Mouse (Mus musculus) embryonic facial prominence, embryonic 14.5 days (tissue): ENCODE results near the gene Wscd2. TPM values are rescaled to one million over a fixed set of nuclear protein-coding genes. Genes with fewer than 3 reads are reported as not detected.
A peak's percentile ranks its signal among the peaks of the same experiment; 100 is the strongest.

Experiments used
- ATAC-seq: fragments of 200-750 bp; cut with Nextera tagmentation; 2 replicates; pipeline ENCODE4 v1.8.0; 2017; ENCODE audit warnings: low read depth, moderate number of reproducible peaks, moderate TSS enrichment
- DNase-seq: peaks from one replicate; pipeline ENCODE4 v3.0.0-alpha.2; 2015; ENCODE audit warnings: low spot score
- H3K27ac ChIP-seq: fragments of 300-500 bp; sonication (generic); replicated peaks from 2 replicates; pipeline ENCODE4 v1.5.1; 2014; ENCODE audit warnings: low read depth, mild to moderate bottlenecking, low read length, moderate library complexity
- H3K27me3 ChIP-seq: fragments of 300-500 bp; sonication (generic); replicated peaks from 2 replicates; pipeline ENCODE4 v1.6.1; 2014; ENCODE audit warnings: low read length; ENCODE audit not compliant: control insufficient read depth, insufficient read depth
- H3K36me3 ChIP-seq: fragments of 300-500 bp; sonication (generic); 2 replicates; pipeline ENCODE4 v1.6.1; 2014; ENCODE audit warnings: low read length, mixed read lengths; ENCODE audit not compliant: control insufficient read depth, insufficient read depth
- H3K4me1 ChIP-seq: fragments of 300-500 bp; sonication (generic); 2 replicates; pipeline ENCODE4 v1.6.1; 2014; ENCODE audit warnings: antibody characterized with exemption, low read length; ENCODE audit not compliant: control insufficient read depth, insufficient read depth
- H3K4me2 ChIP-seq: fragments of 300-500 bp; sonication (generic); 2 replicates; pipeline ENCODE4 v1.6.1; 2014; ENCODE audit warnings: low read depth, mild to moderate bottlenecking, low read length, moderate library complexity, mixed read lengths
- H3K4me3 ChIP-seq: fragments of 300-500 bp; sonication (generic); 2 replicates; pipeline ENCODE4 v1.5.1; 2014; ENCODE audit warnings: low read depth, mild to moderate bottlenecking, low read length
- H3K9ac ChIP-seq: fragments of 300-500 bp; sonication (generic); 2 replicates; pipeline ENCODE4 v1.6.1; 2014; ENCODE audit warnings: low read depth, mild to moderate bottlenecking, low read length, moderate library complexity, mixed read lengths
- H3K9me3 ChIP-seq: fragments of 300-500 bp; sonication (generic); 2 replicates; pipeline ENCODE4 v1.6.1; 2016; ENCODE audit warnings: low read length; ENCODE audit not compliant: control insufficient read depth
- WGBS: fragments of 180-500 bp; shearing (Covaris S2); extraction: QIAGEN DNeasy Blood & Tissue Kit; methylation state at CpG from one replicate; pipeline ENCODE4 v1.1.7; 2014; 5-methylcytosine and 5-hydroxymethylcytosine counted together
- polyA plus RNA-seq: library from polyadenylated mRNA; unstranded; fragments of >200 nt; fragmentation: Nextera tagmentation; extraction: Ambion mirVana; gene quantifications from 2 replicates; pipeline ENCODE4 v1.2.1, GENCODE M21; 2014

The Wscd2 gene
- polyA plus RNA-seq, 1 experiment from 2014 or later, result 6.4 TPM

DNA sequence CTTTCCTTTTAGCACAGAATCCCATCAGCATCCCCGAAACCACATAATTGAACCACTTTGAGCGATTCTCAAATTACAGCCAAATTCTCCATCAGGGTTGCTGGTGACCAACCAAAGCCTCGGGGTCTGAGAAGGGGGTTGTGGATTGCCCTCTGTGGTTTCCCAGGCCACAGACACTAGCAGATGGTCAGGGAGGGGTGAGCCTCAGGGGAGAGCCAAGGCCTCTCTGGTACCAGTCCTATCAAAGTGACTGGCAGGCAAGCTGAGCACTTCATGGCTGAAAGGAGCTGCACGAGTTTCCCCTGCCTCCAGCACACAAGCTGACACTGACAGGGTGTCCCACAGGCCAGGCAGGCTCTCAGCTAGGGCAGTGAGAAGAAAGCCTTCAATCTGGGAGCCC, 14.5 kb downstream of the Wscd2 start:
- Histone ChIP-seq H3K9me3 (no peaks in the 10 kb centered on the region), H3K4me3 (no peak overlapping the region), H3K4me2 (no peak overlapping the region), H3K27ac (no peak overlapping the region), H3K9ac (no peak overlapping the region), H3K36me3 (no peaks in the 10 kb centered on the region), H3K4me1 (peaks cover 10% of the 10 kb centered on the region), H3K27me3 (no peaks in the 10 kb centered on the region)
- peak; percentile 65 for DNase-seq
- 0 out of 2 replicates have a peak, but pooled peaks have one; percentile 33 for ATAC-seq
- 12% methylated on average over 4 of the region's 4 CpGs for WGBS

- DNase-seq (no peak), ATAC-seq (no peak)
- Histone ChIP-seq H3K4me1 (peaks cover 10% of the 10 kb centered on the region), H3K9me3 (no peaks in the 10 kb centered on the region), H3K27ac (no peak overlapping the region), H3K9ac (no peak overlapping the region), H3K4me2 (no peak overlapping the region), H3K27me3 (no peaks in the 10 kb centered on the region), H3K4me3 (no peak overlapping the region), H3K36me3 (no peaks in the 10 kb centered on the region)
- WGBS, result 59% methylated on average over 6 of the region's 6 CpGs
Measured at GRCm38 (mm10) chr5:113506065-113506464, 15.9 kb downstream of the Wscd2 start.

GRCm38 (mm10) chr5:113506779-113507178, 16.6 kb downstream of the Wscd2 start:
- Histone ChIP-seq H3K4me2 (no peak overlapping the region), H3K27me3 (no peaks in the 10 kb centered on the region), H3K27ac (no peak overlapping the region), H3K4me3 (no peak overlapping the region), H3K9ac (no peak overlapping the region), H3K9me3 (no peaks in the 10 kb centered on the region), H3K4me1 (peaks cover 10% of the 10 kb centered on the region), H3K36me3 (no peaks in the 10 kb centered on the region)
- no peak for DNase-seq
- no peak for ATAC-seq
- WGBS, result 76% methylated on average over 5 of the region's 5 CpGs

- Histone ChIP-seq H3K9me3 (no peaks in the 10 kb centered on the region), H3K4me3 (no peak overlapping the region), H3K27ac (no peak overlapping the region), H3K27me3 (no peaks in the 10 kb centered on the region), H3K4me2 (no peak overlapping the region), H3K4me1 (no peaks in the 10 kb centered on the region; the same call in 1 of the 2 replicates), H3K9ac (no peak overlapping the region), H3K36me3 (no peaks in the 10 kb centered on the region)
- ATAC-seq (no peak), DNase-seq (no peak)
- 80% methylated on average over 4 of the region's 4 CpGs for WGBS
Measured at GRCm38 (mm10) chr5:113509167-113509566, 19.0 kb downstream of the Wscd2 start.

GRCm38 (mm10) chr5:113513640-113514039, 23.5 kb downstream of the Wscd2 start:
- WGBS, result 65% methylated on average over 8 of the region's 8 CpGs

GRCm38 (mm10) chr5:113514062-113514461, 23.9 kb downstream of the Wscd2 start:
- Histone ChIP-seq H3K4me1 (no peaks in the 10 kb centered on the region; the same call in none of the 2 replicates), H3K27me3 (no peaks in the 10 kb centered on the region), H3K27ac (no peak overlapping the region), H3K9me3 (no peaks in the 10 kb centered on the region), H3K4me3 (no peak overlapping the region), H3K4me2 (no peak overlapping the region), H3K36me3 (no peaks in the 10 kb centered on the region), H3K9ac (no peak overlapping the region)
- 70% methylated on average over 6 of the region's 6 CpGs for WGBS
- DNase-seq, result no peak
- ATAC-seq, result no peak

More at GRCm38 (mm10) chr5:113513640-113514039, 23.5 kb downstream of the Wscd2 start:
- Histone ChIP-seq H3K36me3 (no peaks in the 10 kb centered on the region), H3K27ac (no peak overlapping the region), H3K4me2 (no peak overlapping the region), H3K4me1 (no peaks in the 10 kb centered on the region; the same call in none of the 2 replicates), H3K9ac (no peak overlapping the region), H3K27me3 (no peaks in the 10 kb centered on the region), H3K9me3 (no peaks in the 10 kb centered on the region), H3K4me3 (no peak overlapping the region)
- no peak for ATAC-seq
- DNase-seq, result no peak

GRCm38 (mm10) chr5:113516119-113516872, 26.2 kb downstream of the Wscd2 start:
- H3K9me3 ChIP-seq, result no peaks in the 10 kb centered on the region
- no peaks in the 10 kb centered on the region for H3K27me3 ChIP-seq
- no peaks in the 10 kb centered on the region for H3K36me3 ChIP-seq
- 27% methylated on average over 14 of the region's 14 CpGs for WGBS
- no peak for DNase-seq
- H3K4me1 ChIP-seq, result no peaks in the 10 kb centered on the region; the same call in none of the 2 replicates
- no peak overlapping the region for H3K27ac ChIP-seq
- H3K4me3 ChIP-seq, result no peak overlapping the region
- no peak; the same call in 1 of the 2 replicates for ATAC-seq
- no peak overlapping the region for H3K4me2 ChIP-seq
- no peak overlapping the region for H3K9ac ChIP-seq

GRCm38 (mm10) chr5:113516873-113517336, 26.8 kb downstream of the Wscd2 start:
- no peak overlapping the region for H3K9ac ChIP-seq
- H3K36me3 ChIP-seq, result no peaks in the 10 kb centered on the region
- no peaks in the 10 kb centered on the region for H3K27me3 ChIP-seq
- no peak overlapping the region for H3K27ac ChIP-seq
- no peaks in the 10 kb centered on the region for H3K9me3 ChIP-seq
- H3K4me3 ChIP-seq, result no peak overlapping the region
- H3K4me1 ChIP-seq, result no peaks in the 10 kb centered on the region; the same call in none of the 2 replicates
- WGBS, result 26% methylated on average over 14 of the region's 14 CpGs
- ATAC-seq, result no peak
- no peak for DNase-seq
- H3K4me2 ChIP-seq, result no peak overlapping the region

GRCm38 (mm10) chr5:113517387-113517786, 27.3 kb downstream of the Wscd2 start:
- H3K4me2 ChIP-seq, result no peak overlapping the region
- no peak overlapping the region for H3K4me3 ChIP-seq
- DNase-seq, result no peak
- WGBS, result 75% methylated on average over 4 of the region's 4 CpGs
- no peak for ATAC-seq
- H3K4me1 ChIP-seq, result no peaks in the 10 kb centered on the region; the same call in none of the 2 replicates
- H3K9me3 ChIP-seq, result no peaks in the 10 kb centered on the region
- H3K36me3 ChIP-seq, result no peaks in the 10 kb centered on the region
- no peak overlapping the region for H3K27ac ChIP-seq
- no peaks in the 10 kb centered on the region for H3K27me3 ChIP-seq
- no peak overlapping the region for H3K9ac ChIP-seq
